Mouse (Mus musculus) hindlimb bud, embryonic 11.5 days (tissue): ENCODE data around the gene Olfm2.
"Not testable (repeated sequence)": the region's sequence is repeated elsewhere in the genome, so short reads cannot be mapped to it uniquely, and the experiment has no call there.

Experiments used
- DNase-seq: peaks from one replicate; pipeline ENCODE4 v3.0.0-alpha.2; 2012; ENCODE audit warnings: low read depth, low spot score; ENCODE audit errors: extremely low spot score

Olfm2 gene

GRCm38 (mm10) chr9:20703832-20704380 lies 42.2 kb downstream of the Olfm2 start:
- DNase-seq, result no peak

DNA sequence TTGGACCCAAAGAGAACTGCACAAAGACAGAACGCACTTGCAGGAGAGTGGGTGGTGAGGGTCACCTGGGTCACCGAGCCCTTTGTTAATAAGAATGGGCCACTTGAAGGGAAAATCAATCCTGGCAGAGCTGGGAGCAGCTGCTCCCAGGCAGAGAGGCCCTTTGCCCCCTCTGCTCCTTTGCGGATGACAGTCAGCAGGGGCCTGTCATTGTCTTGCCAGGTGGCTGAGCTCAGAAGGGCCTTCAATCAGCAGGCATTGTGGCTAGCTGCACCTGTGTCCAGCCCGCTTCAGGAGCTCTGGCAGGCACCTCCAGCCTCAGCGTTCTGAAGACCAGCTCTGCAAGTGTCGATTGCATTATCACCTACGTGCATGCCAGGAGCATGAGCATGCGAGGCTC lies 48.7 kb downstream of the Olfm2 start:
- no peak for DNase-seq

DNA sequence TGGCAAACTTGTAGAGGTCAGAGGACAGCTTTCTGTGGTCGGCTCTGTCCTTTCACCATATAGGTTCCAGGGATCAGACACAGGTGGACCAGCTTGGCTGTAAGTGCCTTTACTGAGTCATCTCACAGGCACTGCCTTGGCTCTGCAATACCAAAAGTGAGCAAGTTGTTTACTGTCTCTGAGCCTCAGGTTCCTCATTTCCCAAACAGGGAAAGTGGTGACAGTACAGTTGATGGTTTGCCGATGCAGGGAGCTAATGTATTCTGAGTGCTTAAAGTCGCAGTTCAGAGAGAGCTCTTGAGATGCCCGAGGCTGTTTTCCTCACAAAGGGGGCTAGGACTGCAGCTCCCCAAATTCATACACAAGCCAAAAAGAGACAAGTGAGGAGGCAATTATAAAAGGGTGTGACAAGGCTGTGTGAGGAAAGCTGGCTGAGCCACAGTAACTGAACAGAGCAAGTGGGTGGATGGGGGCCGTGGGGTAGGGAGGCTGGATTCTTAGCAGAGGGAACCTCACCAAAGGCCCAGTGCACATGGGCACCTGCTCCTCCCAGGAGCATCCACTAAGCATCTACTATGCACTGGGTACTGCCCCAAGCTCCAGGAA lies 49.9 kb downstream of the Olfm2 start:
- no peak for DNase-seq

DNA sequence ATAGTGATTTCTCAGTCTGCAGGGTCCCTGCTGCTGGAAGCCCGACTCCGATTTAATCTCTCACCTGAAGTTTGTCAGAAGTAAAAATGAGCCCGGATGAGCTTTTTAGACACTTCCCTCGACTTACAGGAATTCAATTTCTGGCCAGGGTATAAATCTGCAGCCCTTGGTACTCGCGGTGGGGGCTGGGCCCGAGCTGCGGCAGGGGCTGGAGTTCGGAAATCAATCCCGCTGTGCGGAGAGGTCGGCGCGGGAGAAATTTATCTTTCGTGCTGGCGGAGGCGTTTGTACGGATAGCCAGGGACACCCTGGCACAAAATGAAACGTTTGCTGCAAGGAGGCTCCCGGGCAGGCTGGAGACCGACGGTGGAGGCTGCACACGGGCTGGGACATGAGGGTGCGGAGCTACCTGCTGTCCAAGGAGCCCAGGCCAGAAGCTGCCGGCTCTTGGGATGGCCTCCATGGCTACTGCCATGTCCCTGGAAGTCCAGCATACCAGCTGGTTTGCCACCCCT lies 51.4 kb downstream of the Olfm2 start:
- no peak for DNase-seq

- no peak for DNase-seq
Measured at GRCm38 (mm10) chr9:20692863-20693262, 53.3 kb downstream of the Olfm2 start.

GRCm38 (mm10) chr9:20690449-20690848 lies 55.7 kb downstream of the Olfm2 start:
- DNase-seq, result not testable (repeated sequence)

- DNase-seq, result no peak
Measured at GRCm38 (mm10) chr9:20689913-20690312, 56.2 kb downstream of the Olfm2 start.

DNA sequence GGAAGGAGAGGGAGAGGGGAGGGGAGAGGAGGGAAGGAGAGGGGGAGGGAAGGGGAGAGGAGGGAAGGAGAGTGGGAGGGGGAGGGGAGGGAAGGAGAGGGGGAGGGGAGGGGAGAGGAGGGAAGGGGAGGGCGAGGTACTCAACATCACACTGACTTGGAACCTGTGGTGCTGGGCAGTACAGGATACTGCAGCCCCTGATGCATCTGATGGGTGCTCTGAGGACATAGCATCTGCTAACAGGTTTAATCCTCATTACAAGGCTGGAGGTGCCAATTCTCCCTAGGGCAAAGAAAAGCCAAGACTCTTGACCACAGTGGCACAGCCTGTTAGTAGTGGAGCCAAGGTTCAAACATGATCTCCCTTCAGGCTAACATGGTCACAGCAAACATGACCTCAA lies 56.7 kb downstream of the Olfm2 start:
- no peak for DNase-seq

DNA sequence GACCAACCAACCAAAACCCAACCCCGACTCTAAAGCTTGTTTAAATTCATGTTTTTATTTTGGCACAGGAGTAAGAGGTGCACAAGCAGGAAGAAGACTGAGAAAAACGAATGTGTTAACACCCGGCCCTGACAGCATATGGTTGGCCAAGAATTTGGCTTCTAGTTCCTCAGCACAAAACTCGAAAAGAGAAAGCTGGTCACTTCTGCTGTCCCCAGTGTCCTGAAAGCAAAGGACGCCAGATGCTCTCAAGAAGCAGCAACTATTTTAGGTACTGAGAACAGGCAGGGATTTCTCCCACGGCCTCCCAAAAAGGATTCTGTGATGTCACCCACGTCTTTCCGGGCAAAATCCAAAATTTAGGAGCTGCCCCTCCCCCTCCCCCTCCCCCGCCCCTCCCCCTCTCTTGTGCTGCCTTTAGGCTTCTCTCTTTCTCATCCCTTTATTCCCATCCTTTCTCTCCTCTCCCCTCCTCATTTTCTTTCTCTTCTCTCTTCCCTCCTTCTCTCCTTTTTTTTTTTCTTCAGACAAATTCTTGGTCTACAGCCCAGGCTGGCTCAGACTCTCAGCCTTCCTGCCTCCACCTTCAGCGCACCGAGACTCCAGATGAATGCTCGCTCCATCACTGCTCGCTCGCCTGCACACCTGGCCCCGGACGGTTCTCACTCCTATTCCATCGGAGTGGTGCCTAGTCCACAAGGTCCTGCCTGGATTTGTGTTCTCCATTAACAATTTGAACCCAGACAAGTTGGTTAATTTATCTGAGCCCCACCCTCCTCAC lies 60.9 kb downstream of the Olfm2 start:
- no peak for DNase-seq

GRCm38 (mm10) chr9:20682389-20682722 lies 63.8 kb downstream of the Olfm2 start:
- no peak for DNase-seq

GRCm38 (mm10) chr9:20681546-20682388 lies 64.4 kb downstream of the Olfm2 start:
- DNase-seq, result no peak

GRCm38 (mm10) chr9:20680378-20680958 lies 65.7 kb downstream of the Olfm2 start:
- DNase-seq, result no peak

DNA sequence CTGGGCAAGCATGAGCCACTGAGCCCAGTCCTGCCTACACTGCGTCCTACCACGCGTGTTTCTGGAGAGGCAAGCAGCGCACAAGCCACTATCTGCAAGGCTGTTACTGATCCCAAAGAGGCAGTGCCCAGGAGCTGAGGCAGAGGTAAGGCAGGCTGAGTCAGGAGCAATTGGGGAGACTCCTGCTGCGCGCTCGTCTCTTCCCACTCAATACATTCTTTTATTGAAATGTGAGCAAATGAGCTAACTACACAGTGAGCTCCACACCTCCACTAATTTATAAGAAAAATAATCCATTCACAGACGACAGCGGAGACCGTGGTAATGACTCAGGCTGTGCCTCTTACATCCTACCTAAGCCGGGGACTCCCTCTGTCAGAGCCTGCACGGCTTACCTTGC lies 68.3 kb downstream of the Olfm2 start:
- DNase-seq, result no peak

DNA sequence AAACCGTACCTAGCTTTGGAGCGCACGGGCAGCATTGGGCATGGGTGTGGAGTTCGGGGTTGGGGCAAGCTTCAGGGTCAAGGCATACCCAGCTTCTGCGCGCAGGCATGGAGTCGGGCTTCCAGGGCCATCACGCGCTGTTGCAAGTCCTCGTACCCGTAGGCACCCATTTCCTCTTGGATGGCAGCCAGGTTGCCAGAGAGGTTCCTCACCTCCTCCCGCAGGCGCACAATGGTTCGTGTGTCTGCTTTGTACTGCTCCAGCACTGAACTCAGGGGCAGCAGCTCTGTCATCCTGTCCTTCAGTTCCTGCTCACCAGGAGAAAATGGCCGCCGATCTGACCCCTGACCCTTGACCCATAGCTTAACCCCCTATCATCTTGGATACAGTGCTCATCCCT lies 74.1 kb downstream of the Olfm2 start:
- DNase-seq, result no peak

DNA sequence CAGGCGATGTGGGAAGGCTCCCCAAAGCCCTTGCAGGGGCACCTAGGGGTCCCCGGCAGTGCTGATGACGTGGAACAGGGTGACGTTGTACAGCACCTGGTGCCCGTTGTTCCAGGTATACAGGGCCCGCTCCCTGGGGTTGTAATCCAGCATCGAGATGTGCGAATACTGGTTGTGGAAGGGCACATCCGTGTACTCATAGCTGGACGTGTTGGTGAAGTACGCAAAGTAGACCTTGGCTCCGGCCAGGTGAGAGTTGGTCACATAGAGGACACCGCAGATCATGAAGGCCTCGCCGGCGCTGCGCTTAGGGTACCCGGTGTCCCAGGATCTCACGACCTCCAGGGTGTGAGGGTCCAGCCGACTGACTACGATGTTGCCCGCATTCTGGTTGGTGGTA lies 78.1 kb downstream of the Olfm2 start:
- DNase-seq, result no peak

DNA sequence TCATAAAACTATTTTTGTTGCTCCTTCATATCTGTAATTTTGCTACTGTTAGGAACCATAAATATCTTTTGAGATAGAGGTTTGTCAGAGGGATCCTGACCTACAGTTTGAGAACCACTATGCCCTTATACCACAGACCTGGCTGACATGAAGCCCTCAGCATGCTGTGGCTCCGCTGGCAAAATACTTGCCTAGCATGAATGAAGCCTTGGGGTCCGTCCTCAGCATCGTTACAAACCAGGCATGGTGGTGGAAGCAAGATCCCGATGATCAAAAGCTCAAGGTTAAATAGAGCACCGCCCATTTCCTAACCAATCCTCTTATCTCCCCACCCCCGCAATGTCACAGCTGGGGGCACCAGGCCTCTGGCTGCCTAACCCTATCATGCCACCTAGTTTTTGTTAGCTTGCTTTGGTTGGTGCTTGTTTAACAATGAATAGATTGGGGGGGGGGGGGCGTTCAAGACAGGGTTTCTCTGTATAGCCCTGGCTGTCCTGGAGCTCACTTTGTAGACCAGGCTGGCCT lies 79.6 kb downstream of the Olfm2 start:
- no peak for DNase-seq

DNA sequence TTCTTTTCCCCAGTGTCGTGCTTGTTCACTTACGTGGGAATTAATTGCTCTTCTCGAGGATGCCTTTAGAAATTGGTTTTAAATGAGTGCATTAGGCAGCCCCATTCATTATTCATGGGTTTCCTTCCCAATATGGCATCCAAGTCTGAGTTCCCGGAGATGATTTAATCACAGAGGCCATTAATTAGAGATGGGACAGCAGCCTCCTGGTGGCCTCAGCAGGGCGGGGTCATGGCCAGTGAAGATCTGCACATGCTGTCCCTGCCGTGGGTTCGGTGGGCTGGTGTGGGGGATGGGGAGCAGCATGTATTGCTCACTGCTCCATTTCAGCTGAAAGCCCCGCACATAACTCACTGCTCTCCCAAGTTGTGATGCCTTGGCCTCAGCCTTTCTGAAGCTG lies 80.2 kb downstream of the Olfm2 start:
- DNase-seq, result no peak

DNA sequence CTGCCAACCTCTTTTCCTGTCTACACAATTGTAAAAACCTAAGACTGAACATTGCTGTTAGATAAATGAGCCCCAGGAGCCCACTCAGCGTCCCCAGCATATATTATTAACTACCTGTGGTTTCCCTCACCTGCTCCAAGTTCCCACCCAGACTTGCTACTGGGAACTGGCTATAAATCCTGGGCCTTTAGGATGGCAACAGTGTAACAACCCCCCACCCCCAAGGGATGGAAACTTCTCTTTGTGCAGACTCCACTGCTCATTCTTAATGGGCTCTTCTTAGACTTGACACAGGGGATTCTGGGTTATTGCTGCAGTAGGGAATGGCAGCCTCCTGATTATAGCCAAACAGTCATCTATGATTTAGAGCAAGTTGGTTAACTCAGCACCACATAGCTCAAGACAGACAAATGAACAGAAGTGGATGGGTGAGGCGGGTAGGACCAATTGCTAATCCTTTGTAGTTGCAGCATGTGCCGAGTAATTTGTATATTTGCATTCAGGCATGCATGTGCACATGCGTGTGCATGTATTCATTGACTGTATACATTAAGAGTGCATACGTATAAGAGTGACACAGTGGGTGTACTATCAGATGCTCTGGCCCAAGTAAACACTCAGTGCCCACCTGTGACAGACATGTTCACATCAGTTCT lies 81.0 kb downstream of the Olfm2 start:
- no peak for DNase-seq

GRCm38 (mm10) chr9:20664366-20664765 lies 81.8 kb downstream of the Olfm2 start:
- DNase-seq, result no peak

DNA sequence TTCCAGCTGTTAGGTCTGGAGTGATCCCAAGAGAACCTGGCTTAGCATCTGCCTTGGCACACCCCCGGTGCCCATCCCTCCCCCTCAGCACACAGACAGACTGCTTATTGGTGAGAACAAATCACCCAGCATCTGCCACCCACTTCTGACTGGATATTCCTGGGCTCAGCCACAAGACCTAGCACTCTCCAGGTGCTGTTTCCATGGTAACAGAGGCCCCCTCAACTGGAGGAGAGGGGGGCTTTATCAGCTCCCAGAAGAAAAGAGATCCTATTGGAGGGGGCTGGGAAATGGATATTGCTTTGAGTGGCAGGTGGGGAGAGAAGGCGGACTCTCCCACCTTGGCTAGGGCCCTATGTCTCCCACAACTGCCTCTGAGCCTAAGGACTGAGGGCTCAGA lies 82.2 kb downstream of the Olfm2 start:
- no peak for DNase-seq
